Mouse (Mus musculus) layer of hippocampus, adult 8-10 months (tissue): ENCODE data around the gene Calcb. TPM values are rescaled to one million over a fixed set of nuclear protein-coding genes. Genes with fewer than 3 reads are reported as not detected.

Source experiments
- DNase-seq, 2 experiments: peaks; one replicate each; pipeline ENCODE4 v3.0.0; 2022; ENCODE audit warnings: low spot score in 2 of 2
- total RNA-seq, 4 experiments: library from RNA; stranded (reverse); gene quantifications; 2 replicates each; pipeline ENCODE4 v1.2.4; 2022

The Calcb gene
- total RNA-seq, 4 experiments from 2014 or later = 0.45 to 0.51 (median 0.50) TPM; not detected in 1

- no peak for DNase-seq
Observed at GRCm38 (mm10) chr7:114753471-114753870, 35.0 kb downstream of the Calcb start.

- no peak for DNase-seq
Observed at GRCm38 (mm10) chr7:114754196-114754595, 35.8 kb downstream of the Calcb start.

- DNase-seq = no peak
Observed at GRCm38 (mm10) chr7:114754626-114755025, 36.2 kb downstream of the Calcb start.

GRCm38 (mm10) chr7:114762660-114763059 lies 44.2 kb downstream of the Calcb start:
- no peak for DNase-seq

GRCm38 (mm10) chr7:114765273-114765672 lies 46.8 kb downstream of the Calcb start:
- no peak for DNase-seq

GRCm38 (mm10) chr7:114766523-114766922 lies 48.1 kb downstream of the Calcb start:
- DNase-seq = no peak

GRCm38 (mm10) chr7:114768516-114768915 lies 50.1 kb downstream of the Calcb start:
- no peak for DNase-seq

- no peak for DNase-seq
Observed at GRCm38 (mm10) chr7:114769041-114769440, 50.6 kb downstream of the Calcb start.

- no peak for DNase-seq
Observed at GRCm38 (mm10) chr7:114770586-114770985, 52.1 kb downstream of the Calcb start.

GRCm38 (mm10) chr7:114771801-114772200 lies 53.4 kb downstream of the Calcb start:
- no peak for DNase-seq

Other genes starting within 250 kb of the Calcb start
- gene Cyp2r1, start 155.7 kb upstream of the Calcb start, total RNA-seq = 1 to 10 TPM; 1.6 to 2.3 (median 2.2) TPM
- gene Calca, start 82.3 kb upstream of the Calcb start, total RNA-seq = 1 to 10 TPM in 3 of 4 experiments, not detected in 1; 1.3 to 3.9 (median 2.4) TPM
- gene Insc, start 25.1 kb downstream of the Calcb start, total RNA-seq = 1 to 10 TPM; 4.0 to 5.2 (median 4.7) TPM